Mouse (Mus musculus) heart, embryonic 11.5 days (tissue): ENCODE results near the gene Rbbp8nl. TPM values are rescaled to one million over a fixed set of nuclear protein-coding genes. Genes with fewer than 3 reads are reported as not detected.

Experiments used
- ATAC-seq: fragments of 200-750 bp; cut with Nextera tagmentation; replicated peaks from 2 replicates; pipeline ENCODE4 v1.8.0; 2017; ENCODE audit warnings: moderate library complexity; ENCODE audit not compliant: insufficient number of reproducible peaks, low FRiP score, low TSS enrichment
- H3K27ac ChIP-seq: fragments of 300-500 bp; sonication (generic); 2 replicates; pipeline ENCODE4 v1.5.1; 2014; ENCODE audit warnings: mild to moderate bottlenecking, low read depth, low read length
- H3K27me3 ChIP-seq: fragments of 300-500 bp; sonication (generic); 2 replicates; pipeline ENCODE4 v1.6.1; 2014; ENCODE audit warnings: mild to moderate bottlenecking, low read length, mixed read lengths; ENCODE audit not compliant: control insufficient read depth, insufficient read depth
- H3K36me3 ChIP-seq: fragments of 300-500 bp; sonication (generic); 2 replicates; pipeline ENCODE4 v1.6.1; 2014; ENCODE audit warnings: mild to moderate bottlenecking, low read length, moderate library complexity, mixed read lengths; ENCODE audit not compliant: control insufficient read depth, insufficient read depth
- H3K4me1 ChIP-seq: fragments of 300-500 bp; sonication (generic); 2 replicates; pipeline ENCODE4 v1.6.1; 2014; ENCODE audit warnings: low read length; ENCODE audit not compliant: control insufficient read depth, insufficient read depth
- H3K4me2 ChIP-seq: fragments of 300-500 bp; sonication (generic); 2 replicates; pipeline ENCODE4 v1.6.1; 2014; ENCODE audit warnings: mild to moderate bottlenecking, moderate library complexity
- H3K4me3 ChIP-seq: fragments of 300-500 bp; sonication (generic); 2 replicates; pipeline ENCODE4 v1.5.1; 2014; ENCODE audit warnings: low read depth, low read length
- H3K9ac ChIP-seq: fragments of 300-500 bp; sonication (generic); 2 replicates; pipeline ENCODE4 v1.6.1; 2014; ENCODE audit warnings: mild to moderate bottlenecking, low read depth, low read length, moderate library complexity
- H3K9me3 ChIP-seq: fragments of 300-500 bp; sonication (generic); replicated peaks from 2 replicates; pipeline ENCODE4 v1.6.1; 2016; ENCODE audit warnings: low read length; ENCODE audit not compliant: control insufficient read depth
- WGBS: fragments of 180-500 bp; shearing (Covaris S2); extraction: QIAGEN DNeasy Blood & Tissue Kit; methylation state at CpG from one replicate; pipeline ENCODE4 v1.1.7; 2014; ENCODE audit not compliant: insufficient replicate concordance; 5-methylcytosine and 5-hydroxymethylcytosine counted together
- polyA plus RNA-seq: library from polyadenylated mRNA; unstranded; fragments of >200 nt; fragmentation: Nextera tagmentation; extraction: Ambion mirVana; gene quantifications from 2 replicates; pipeline ENCODE4 v1.2.1, GENCODE M21; 2014

Rbbp8nl gene
- polyA plus RNA-seq, 1 experiment from 2014 or later: 0.10 TPM

DNA sequence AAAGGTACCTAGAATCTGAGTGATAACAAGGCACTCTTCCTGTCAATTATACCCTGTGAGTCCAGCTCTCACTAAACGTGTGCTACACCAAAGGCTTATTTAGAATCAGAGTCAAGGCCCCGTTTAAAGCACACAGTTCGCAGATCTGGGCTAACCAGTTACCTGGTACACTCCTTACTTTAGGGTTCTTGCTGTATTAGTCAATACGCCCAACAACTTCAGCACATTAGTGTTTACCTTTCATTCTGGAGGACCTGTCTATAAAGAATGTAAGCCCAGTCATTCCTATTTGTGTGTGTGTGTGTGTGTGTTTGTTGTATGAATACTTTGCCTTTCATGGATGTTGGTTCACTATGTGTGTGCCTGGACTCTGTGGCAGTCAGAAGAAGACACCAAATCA lies 46.6 kb downstream of the Rbbp8nl start:
- WGBS: 84% methylated on average over 4 of the region's 4 CpGs
- H3K9me3 ChIP-seq: no peaks in the 10 kb centered on the region
- no peak overlapping the region for H3K27ac ChIP-seq
- no peak overlapping the region for H3K9ac ChIP-seq
- no peaks in the 10 kb centered on the region for H3K27me3 ChIP-seq
- ATAC-seq: no peak
- H3K4me1 ChIP-seq: no peaks in the 10 kb centered on the region; the same call in 1 of the 2 replicates
- H3K36me3 ChIP-seq: no peaks in the 10 kb centered on the region
- no peak overlapping the region for H3K4me3 ChIP-seq
- no peak overlapping the region for H3K4me2 ChIP-seq

DNA sequence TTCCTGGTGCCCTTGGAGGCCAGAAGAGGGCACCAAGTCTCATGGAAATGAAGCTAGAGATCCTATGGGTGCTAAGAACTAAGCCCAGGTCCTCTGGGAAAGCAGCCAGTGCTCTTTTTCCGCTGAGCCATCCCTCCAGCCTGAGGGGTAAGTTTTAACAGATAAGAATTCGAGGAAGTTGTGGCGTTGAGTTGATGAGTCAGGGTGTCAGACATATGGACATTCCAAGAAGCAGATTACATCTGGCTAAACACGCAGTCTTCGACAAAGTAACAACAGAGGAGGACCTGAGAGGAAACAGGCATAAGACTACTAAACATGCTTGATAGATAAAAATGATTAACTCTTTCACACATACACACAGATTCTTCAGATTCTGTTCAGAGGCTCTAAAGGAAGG lies 51.1 kb downstream of the Rbbp8nl start:
- no peak overlapping the region for H3K9ac ChIP-seq
- no peak for ATAC-seq
- no peaks in the 10 kb centered on the region for H3K36me3 ChIP-seq
- H3K27ac ChIP-seq: no peak overlapping the region
- H3K4me1 ChIP-seq: peaks cover 15% of the 10 kb centered on the region
- H3K27me3 ChIP-seq: no peaks in the 10 kb centered on the region
- no peak overlapping the region for H3K4me3 ChIP-seq
- H3K4me2 ChIP-seq: no peak overlapping the region
- no peaks in the 10 kb centered on the region for H3K9me3 ChIP-seq
- WGBS: 42% methylated on average over 5 of the region's 5 CpGs

DNA sequence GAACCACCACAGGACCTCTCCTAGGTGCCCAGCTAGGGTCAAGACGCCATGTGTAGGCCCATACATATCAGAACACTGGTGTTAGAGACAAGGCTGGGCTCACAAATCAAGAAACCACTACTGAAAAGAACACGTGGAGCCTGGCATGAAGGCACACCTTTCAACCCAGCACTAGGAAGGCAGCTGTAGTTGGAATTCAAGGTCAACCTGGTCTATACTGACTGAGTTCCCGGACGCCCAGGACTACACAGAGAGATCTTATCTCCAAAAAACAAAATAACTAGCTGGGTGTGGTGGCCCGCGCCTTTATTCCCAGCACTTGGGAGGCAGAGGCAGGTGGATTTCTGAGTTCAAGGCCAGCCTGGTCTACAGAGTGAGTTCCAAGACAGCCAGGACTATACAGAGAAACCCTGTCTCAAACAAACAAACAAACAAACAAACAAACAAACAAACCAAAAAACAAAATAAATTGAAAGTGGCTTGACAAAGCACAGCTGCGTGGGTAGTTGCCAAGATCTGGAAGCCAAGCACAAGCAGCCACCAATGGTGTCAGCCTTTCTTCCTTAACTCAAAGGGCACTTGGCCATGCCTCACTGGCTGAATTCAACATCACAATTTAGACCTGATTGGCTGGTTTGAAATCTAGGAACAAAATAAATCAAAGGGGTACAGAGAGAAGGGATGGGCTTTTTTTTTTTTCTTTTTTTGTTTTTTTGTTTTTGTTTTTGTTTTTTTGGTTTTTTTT lies 51.9 kb downstream of the Rbbp8nl start:
- peaks cover 22% of the 10 kb centered on the region for H3K4me1 ChIP-seq
- no peak overlapping the region for H3K4me3 ChIP-seq
- no peak overlapping the region for H3K4me2 ChIP-seq
- no peak for ATAC-seq
- H3K9me3 ChIP-seq: no peaks in the 10 kb centered on the region
- no peak overlapping the region for H3K9ac ChIP-seq
- no peak overlapping the region for H3K27ac ChIP-seq
- no peaks in the 10 kb centered on the region for H3K36me3 ChIP-seq
- no peaks in the 10 kb centered on the region for H3K27me3 ChIP-seq
- 82% methylated on average over 7 of the region's 7 CpGs for WGBS

DNA sequence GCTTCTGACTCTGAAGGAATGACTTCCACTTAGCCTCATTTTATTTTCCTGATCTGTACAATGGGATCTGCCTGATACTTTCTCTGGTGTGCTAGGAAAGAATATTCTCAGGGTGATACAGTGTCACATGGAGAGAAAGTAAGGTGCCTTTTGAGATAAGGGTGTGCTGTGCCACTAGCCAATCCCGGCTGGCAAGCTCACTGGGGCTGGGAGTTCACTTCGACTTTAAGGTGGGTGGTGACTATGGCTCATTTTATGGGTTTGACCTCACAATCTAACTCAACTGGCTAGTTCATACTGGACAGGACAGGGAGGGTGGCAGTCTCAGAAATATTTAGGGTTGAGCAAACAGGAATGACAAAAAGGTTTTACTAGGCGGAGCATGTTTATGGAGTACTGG lies 52.7 kb downstream of the Rbbp8nl start:
- ATAC-seq: no peak
- H3K9me3 ChIP-seq: no peaks in the 10 kb centered on the region
- H3K27me3 ChIP-seq: no peaks in the 10 kb centered on the region
- no peaks in the 10 kb centered on the region for H3K36me3 ChIP-seq
- H3K4me3 ChIP-seq: no peak overlapping the region
- WGBS: 65% methylated on average over 3 of the region's 3 CpGs
- no peak overlapping the region for H3K9ac ChIP-seq
- peaks cover 26% of the 10 kb centered on the region for H3K4me1 ChIP-seq
- H3K27ac ChIP-seq: no peak overlapping the region
- no peak overlapping the region for H3K4me2 ChIP-seq

DNA sequence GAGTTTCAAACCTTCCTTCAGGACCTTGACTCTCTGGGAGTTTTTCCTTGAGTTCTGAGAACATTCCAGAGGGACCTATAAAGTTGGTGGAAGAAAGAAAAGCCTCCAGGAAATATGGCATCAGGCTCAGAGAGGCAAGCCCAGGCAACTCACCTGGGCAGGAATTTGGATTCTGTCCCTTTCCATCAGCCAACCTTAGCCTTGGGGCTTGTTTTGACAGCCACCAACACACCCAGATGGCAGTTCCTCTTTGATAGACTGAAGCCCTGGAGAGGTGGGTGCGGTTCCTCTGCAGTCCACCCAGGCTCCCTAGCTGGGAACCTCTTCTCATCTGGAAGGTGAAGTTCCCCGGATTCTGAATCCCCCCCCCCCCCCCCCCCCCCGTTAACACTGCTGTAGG lies 53.2 kb downstream of the Rbbp8nl start:
- Histone ChIP-seq H3K9ac (no peak overlapping the region), H3K4me1 (peaks cover 26% of the 10 kb centered on the region), H3K27ac (no peak overlapping the region), H3K36me3 (no peaks in the 10 kb centered on the region), H3K4me2 (no peak overlapping the region), H3K27me3 (no peaks in the 10 kb centered on the region), H3K9me3 (no peaks in the 10 kb centered on the region), H3K4me3 (no peak overlapping the region)
- no peak for ATAC-seq
- WGBS: 55% methylated on average over 2 of the region's 3 CpGs

DNA sequence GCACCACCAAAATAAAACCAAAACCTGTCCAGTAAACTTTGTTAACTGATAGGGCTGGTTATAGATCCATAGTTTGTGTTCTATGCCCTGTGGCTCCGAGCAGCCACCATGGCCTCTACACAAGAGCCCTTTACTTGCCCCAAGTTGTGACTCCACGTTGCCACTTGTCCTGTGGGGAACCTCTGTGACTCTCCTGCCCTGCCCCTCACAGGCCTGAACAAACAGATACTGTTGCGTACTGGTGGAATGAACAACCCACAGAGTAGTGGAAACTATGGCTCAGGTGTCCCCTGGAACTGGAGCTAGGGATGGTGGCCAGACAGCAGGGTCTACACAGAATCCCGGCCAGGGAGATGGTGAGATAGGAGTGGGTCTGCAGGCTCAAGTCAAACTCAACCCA lies 53.9 kb downstream of the Rbbp8nl start:
- Histone ChIP-seq H3K9me3 (no peaks in the 10 kb centered on the region), H3K4me1 (peaks cover 26% of the 10 kb centered on the region), H3K27me3 (no peaks in the 10 kb centered on the region), H3K36me3 (no peaks in the 10 kb centered on the region), H3K4me3 (no peak overlapping the region), H3K4me2 (no peak overlapping the region), H3K9ac (no peak overlapping the region), H3K27ac (no peak overlapping the region)
- ATAC-seq: no peak
- 59% methylated on average over 4 of the region's 4 CpGs for WGBS

GRCm38 (mm10) chr2:180234980-180235379 lies 54.7 kb downstream of the Rbbp8nl start:
- WGBS: 35% methylated on average over 6 of the region's 6 CpGs
- ATAC-seq: 0 out of 2 replicates have a peak, but pooled peaks have one; percentile 43
- Histone ChIP-seq H3K9ac (peak overlapping the region; percentile 36; the same call in 1 of the 2 replicates), H3K36me3 (no peaks in the 10 kb centered on the region), H3K4me3 (no peak overlapping the region), H3K9me3 (no peaks in the 10 kb centered on the region), H3K4me1 (peaks cover 29% of the 10 kb centered on the region), H3K27ac (peak overlapping the region; percentile 82), H3K27me3 (no peaks in the 10 kb centered on the region), H3K4me2 (no peak overlapping the region; the same call in 1 of the 2 replicates)

DNA sequence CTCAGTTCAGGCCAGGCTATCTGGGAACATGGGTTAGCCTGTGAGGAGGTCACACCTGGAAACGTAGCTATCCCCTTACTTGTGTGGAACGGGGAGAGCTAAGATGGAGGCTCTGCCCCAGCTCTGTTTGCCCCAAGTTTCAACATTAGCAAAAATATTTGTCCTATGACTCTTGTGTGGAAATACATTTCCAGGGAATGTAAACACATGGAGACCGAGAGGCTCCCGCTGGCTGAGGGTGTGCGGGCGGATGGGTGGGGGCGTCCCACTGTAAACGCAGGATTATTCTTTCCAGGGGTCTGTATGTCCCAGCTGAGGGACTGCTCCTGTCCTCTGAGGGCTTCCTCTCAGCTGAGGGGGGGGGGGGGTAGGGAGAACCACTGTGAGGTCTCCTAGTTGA lies 55.3 kb downstream of the Rbbp8nl start:
- peaks cover 29% of the 10 kb centered on the region for H3K4me1 ChIP-seq
- no peaks in the 10 kb centered on the region for H3K36me3 ChIP-seq
- H3K27ac ChIP-seq: peak overlapping the region; percentile 82
- H3K4me3 ChIP-seq: no peak overlapping the region
- WGBS: 82% methylated on average over 8 of the region's 8 CpGs
- H3K4me2 ChIP-seq: no peak overlapping the region; the same call in 1 of the 2 replicates
- no peaks in the 10 kb centered on the region for H3K27me3 ChIP-seq
- no peaks in the 10 kb centered on the region for H3K9me3 ChIP-seq
- no peak for ATAC-seq
- H3K9ac ChIP-seq: no peak overlapping the region
